Mouse (Mus musculus) neural tube, embryonic 14.5 days (tissue): ENCODE data around the gene Nucks1. TPM values are rescaled to one million over a fixed set of nuclear protein-coding genes. Genes with fewer than 3 reads are reported as not detected.

Experiments
- ATAC-seq: fragments of 200-750 bp; cut with Nextera tagmentation; 2 replicates; pipeline ENCODE4 v1.8.0; 2017; ENCODE audit warnings: low read depth, mild to moderate bottlenecking, moderate TSS enrichment, moderate library complexity
- H3K27ac ChIP-seq: fragments of 300-500 bp; sonication (generic); 2 replicates; pipeline ENCODE4 v1.5.1; 2014; ENCODE audit warnings: low read depth, mild to moderate bottlenecking, control low read depth, low read length, moderate library complexity, mixed read lengths
- H3K27me3 ChIP-seq: fragments of 300-500 bp; sonication (generic); 2 replicates; pipeline ENCODE4 v1.6.1; 2014; ENCODE audit warnings: low read length; ENCODE audit not compliant: control insufficient read depth, insufficient read depth
- H3K36me3 ChIP-seq: fragments of 300-500 bp; sonication (generic); 2 replicates; pipeline ENCODE4 v1.6.1; 2014; ENCODE audit warnings: low read length, mixed read lengths; ENCODE audit not compliant: control insufficient read depth, insufficient read depth
- H3K4me1 ChIP-seq: fragments of 300-500 bp; sonication (generic); 2 replicates; pipeline ENCODE4 v1.6.1; 2014; ENCODE audit warnings: low read length; ENCODE audit not compliant: control insufficient read depth, insufficient read depth
- H3K4me2 ChIP-seq: fragments of 300-500 bp; sonication (generic); 2 replicates; pipeline ENCODE4 v1.6.1; 2014; ENCODE audit warnings: mild to moderate bottlenecking, low read depth, low read length, control low read depth
- H3K4me3 ChIP-seq: fragments of 300-500 bp; sonication (generic); 2 replicates; pipeline ENCODE4 v1.5.1; 2014; ENCODE audit warnings: low read depth, low read length, control low read depth, mixed read lengths
- H3K9ac ChIP-seq: fragments of 300-500 bp; sonication (generic); replicated peaks from 2 replicates; pipeline ENCODE4 v1.6.1; 2014; ENCODE audit warnings: low read depth, mild to moderate bottlenecking, control low read depth, low read length, mixed read lengths
- H3K9me3 ChIP-seq: fragments of 300-500 bp; sonication (generic); 2 replicates; pipeline ENCODE4 v1.6.1; 2016; ENCODE audit warnings: low read length; ENCODE audit not compliant: control insufficient read depth
- WGBS: fragments of 180-500 bp; shearing (Covaris S2); extraction: QIAGEN DNeasy Blood & Tissue Kit; methylation state at CpG from one replicate; pipeline ENCODE4 v1.1.7; 2014; 5-methylcytosine and 5-hydroxymethylcytosine counted together
- polyA plus RNA-seq: library from polyadenylated mRNA; unstranded; fragments of >200 nt; fragmentation: Nextera tagmentation; extraction: Ambion mirVana; gene quantifications from 2 replicates; pipeline ENCODE4 v1.2.1, GENCODE M21; 2014

Nucks1 gene
- polyA plus RNA-seq, 1 experiment from 2014 or later = 39.8 TPM

- no peak overlapping the region for H3K4me3 ChIP-seq
- WGBS = 33% methylated on average over 2 of the region's 2 CpGs
These were observed 70.1 kb downstream of the Nucks1 start for GRCm38 (mm10) chr1:131980471-131980870.

GRCm38 (mm10) chr1:131981378-131982013, 71.2 kb downstream of the Nucks1 start:
- no peaks in the 10 kb centered on the region for H3K36me3 ChIP-seq
- no peak overlapping the region for H3K4me3 ChIP-seq
- WGBS = 50% methylated on average over 12 of the region's 12 CpGs
- no peaks in the 10 kb centered on the region for H3K9me3 ChIP-seq
- H3K4me1 ChIP-seq = no peaks in the 10 kb centered on the region
- H3K27me3 ChIP-seq = no peaks in the 10 kb centered on the region
- peak; percentile 73; the same call in 1 of the 2 replicates for ATAC-seq
- no peak overlapping the region for H3K9ac ChIP-seq
- H3K4me2 ChIP-seq = no peak overlapping the region
- H3K27ac ChIP-seq = no peak overlapping the region

More at GRCm38 (mm10) chr1:131980471-131980870, 70.1 kb downstream of the Nucks1 start:
- no peaks in the 10 kb centered on the region for H3K27me3 ChIP-seq
- no peak overlapping the region for H3K9ac ChIP-seq
- ATAC-seq = no peak
- H3K4me1 ChIP-seq = no peaks in the 10 kb centered on the region
- no peak overlapping the region for H3K4me2 ChIP-seq
- H3K36me3 ChIP-seq = no peaks in the 10 kb centered on the region
- no peak overlapping the region for H3K27ac ChIP-seq
- H3K9me3 ChIP-seq = no peaks in the 10 kb centered on the region

GRCm38 (mm10) chr1:131982907-131983306, 72.6 kb downstream of the Nucks1 start:
- no peaks in the 10 kb centered on the region for H3K27me3 ChIP-seq
- no peak overlapping the region for H3K4me3 ChIP-seq
- H3K4me1 ChIP-seq = no peaks in the 10 kb centered on the region
- H3K27ac ChIP-seq = no peak overlapping the region
- WGBS = 10% methylated on average over 5 of the region's 5 CpGs
- ATAC-seq = peak; percentile 74
- H3K36me3 ChIP-seq = no peaks in the 10 kb centered on the region
- no peak overlapping the region for H3K9ac ChIP-seq
- H3K4me2 ChIP-seq = no peak overlapping the region
- H3K9me3 ChIP-seq = no peaks in the 10 kb centered on the region

- 74% methylated on average over 2 of the region's 2 CpGs for WGBS
- no peak for ATAC-seq
These were observed 73.5 kb downstream of the Nucks1 start for GRCm38 (mm10) chr1:131983806-131984205.

More at GRCm38 (mm10) chr1:131983806-131984205, 73.5 kb downstream of the Nucks1 start:
- H3K4me1 ChIP-seq = no peaks in the 10 kb centered on the region
- H3K9me3 ChIP-seq = no peaks in the 10 kb centered on the region
- no peak overlapping the region for H3K27ac ChIP-seq
- H3K4me2 ChIP-seq = no peak overlapping the region
- no peak overlapping the region for H3K4me3 ChIP-seq
- no peak overlapping the region for H3K9ac ChIP-seq
- no peaks in the 10 kb centered on the region for H3K36me3 ChIP-seq
- H3K27me3 ChIP-seq = no peaks in the 10 kb centered on the region

Other genes with a start within 250 kb of the Nucks1 start
- gene Rab7b, start 221.8 kb upstream of the Nucks1 start, polyA plus RNA-seq = 0.48 and 1.0 TPM in 2 replicates
- 0.04 TPM in 1 of 2 replicates, not detected in the other for gene Slc26a9, start 166.5 kb upstream of the Nucks1 start, polyA plus RNA-seq
- 0.08 and 0.37 TPM in 2 replicates for gene Pm20d1, start 113.2 kb upstream of the Nucks1 start, polyA plus RNA-seq
- gene Slc41a1, start 83.0 kb upstream of the Nucks1 start, polyA plus RNA-seq = 7.8 and 15.7 TPM in 2 replicates
- gene Rab29, start 43.3 kb upstream of the Nucks1 start, polyA plus RNA-seq = 3.3 and 8.4 TPM in 2 replicates
- gene Slc45a3, start 52.4 kb downstream of the Nucks1 start, polyA plus RNA-seq = 0.66 and 3.4 TPM in 2 replicates
- 13.8 and 16.2 TPM in 2 replicates for gene Elk4, start 97.1 kb downstream of the Nucks1 start, polyA plus RNA-seq
- gene Mfsd4a, start 157.5 kb downstream of the Nucks1 start, polyA plus RNA-seq = 8.5 and 9.4 TPM in 2 replicates
- 0.36 and 0.42 TPM in 2 replicates for gene Cdk18, start 229.2 kb downstream of the Nucks1 start, polyA plus RNA-seq